Mouse (Mus musculus): ENCODE data around the gene Mrps26. TPM values are rescaled to one million over a fixed set of nuclear protein-coding genes. Genes with fewer than 3 reads are reported as not detected.
"Not testable (repeated sequence)": the region's sequence is repeated elsewhere in the genome, so short reads cannot be mapped to it uniquely, and the experiment has no call there.

Mrps26 gene
- 30.9 and 34.3 TPM in 2 replicates for polyA plus RNA-seq (2015; fragmentation: Nextera tagmentation; extraction: Ambion mirVana)

DNA sequence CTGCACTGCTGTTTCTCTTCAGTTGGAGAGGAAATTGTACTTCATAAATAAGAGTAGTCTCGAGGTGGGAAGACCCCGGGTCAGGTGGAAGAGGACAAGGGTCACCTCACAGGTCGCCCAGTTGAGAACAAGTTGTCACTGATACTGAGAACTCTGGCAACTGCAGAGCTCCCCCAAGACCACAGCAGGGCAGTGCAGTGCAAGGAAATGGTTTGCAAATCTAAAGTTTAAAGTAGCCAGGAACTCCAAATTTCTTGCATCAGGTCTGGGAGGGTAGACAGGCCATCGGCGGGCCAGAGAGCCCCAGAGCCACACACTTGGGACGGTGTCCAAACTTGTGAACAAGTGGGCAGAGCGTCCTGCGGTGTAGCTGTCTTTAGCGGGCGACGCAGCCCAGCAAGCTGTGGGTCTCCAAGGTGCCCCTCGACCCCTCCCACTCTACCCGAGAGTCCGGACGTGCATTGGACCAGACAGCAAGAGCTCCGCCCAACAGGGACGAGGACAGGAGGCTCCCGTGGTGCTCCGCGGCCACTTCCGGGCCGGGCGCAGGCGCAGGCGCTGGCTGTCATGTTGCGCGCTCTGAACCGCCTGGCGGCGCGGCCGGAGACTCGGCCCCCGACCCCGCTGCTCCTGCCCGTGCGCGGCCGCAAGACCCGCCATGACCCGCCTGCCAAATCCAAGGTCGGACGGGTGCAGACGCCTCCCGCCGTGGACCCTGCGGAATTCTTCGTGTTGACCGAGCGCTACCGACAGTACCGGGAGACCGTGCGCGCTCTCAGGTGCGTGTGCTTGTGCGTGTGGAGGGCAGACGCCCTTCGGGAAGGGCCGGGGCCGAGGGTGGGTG, at the start of gene Mrps26:
Gene Mrps26 (plus strand): TSS at position 531 of the 844 bp plus-strand sequence.
- Histone ChIP-seq H3K27me3 (ENCODE audit: control insufficient read depth, insufficient read depth, low read depth, low read length) (no peaks in the 10 kb centered on the region), H3K4me3 (ENCODE audit: low read depth, low read length) (peak within 1 kb of the TSS; percentile 87), H3K4me2 (ENCODE audit: low read depth, low read length) (peak within 1 kb of the TSS; percentile 84), H3K9ac (ENCODE audit: low read depth, low read length) (peak within 1 kb of the TSS; percentile 89), H3K27ac (ENCODE audit: low read length) (peak within 1 kb of the TSS; percentile 61), H3K36me3 (ENCODE audit: control insufficient read depth, insufficient read depth) (0 out of 2 replicates have a peak, but pooled peaks cover 8% of the 10 kb centered on the region), H3K9me3 (replicated peaks; ENCODE audit: control insufficient read depth, low read length) (no peaks in the 10 kb centered on the region), H3K4me1 (ENCODE audit: control insufficient read depth, low read depth, low read length) (peaks cover 16% of the 10 kb centered on the region)
- WGBS (ENCODE audit: insufficient replicate concordance), result 0% methylated on average over 61 of the region's 61 CpGs
- ATAC-seq (ENCODE audit: low read depth), result peak; percentile 99

DNA sequence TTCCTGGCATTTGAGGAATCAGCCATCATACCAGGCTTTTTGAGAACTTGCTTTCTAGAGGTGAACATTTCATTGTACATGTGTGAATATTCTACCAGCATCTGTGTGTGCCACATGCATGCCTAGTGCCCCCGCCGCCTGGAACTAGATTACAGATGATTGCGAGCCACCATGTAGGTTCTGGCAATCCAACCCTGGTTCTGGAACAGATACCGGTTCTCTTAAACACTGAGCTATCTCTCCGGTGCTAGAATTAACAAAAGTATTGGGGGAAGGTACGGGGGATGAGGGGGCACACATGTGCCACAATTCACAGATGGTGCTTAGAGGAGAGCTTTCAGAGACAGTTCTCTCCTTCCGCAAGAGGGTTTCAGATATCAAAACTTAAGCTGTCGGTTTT, 49.6 kb upstream of the Mrps26 start:
- Histone ChIP-seq H3K9ac (ENCODE audit: low read depth, low read length) (no peak overlapping the region), H3K27ac (ENCODE audit: low read length) (no peak overlapping the region), H3K27me3 (ENCODE audit: control insufficient read depth, insufficient read depth, low read depth, low read length) (no peaks in the 10 kb centered on the region), H3K4me2 (ENCODE audit: low read depth, low read length) (no peak overlapping the region), H3K4me1 (ENCODE audit: control insufficient read depth, low read depth, low read length) (no peaks in the 10 kb centered on the region), H3K36me3 (ENCODE audit: control insufficient read depth, insufficient read depth) (peaks cover under 1% of the 10 kb centered on the region), H3K4me3 (ENCODE audit: low read depth, low read length) (no peak overlapping the region), H3K9me3 (replicated peaks; ENCODE audit: control insufficient read depth, low read length) (no peaks in the 10 kb centered on the region)
- ATAC-seq (ENCODE audit: low read depth), result no peak
- whole genome bisulfite sequencing (ENCODE audit: insufficient replicate concordance), result 86% methylated on average over 8 of the region's 8 CpGs

DNA sequence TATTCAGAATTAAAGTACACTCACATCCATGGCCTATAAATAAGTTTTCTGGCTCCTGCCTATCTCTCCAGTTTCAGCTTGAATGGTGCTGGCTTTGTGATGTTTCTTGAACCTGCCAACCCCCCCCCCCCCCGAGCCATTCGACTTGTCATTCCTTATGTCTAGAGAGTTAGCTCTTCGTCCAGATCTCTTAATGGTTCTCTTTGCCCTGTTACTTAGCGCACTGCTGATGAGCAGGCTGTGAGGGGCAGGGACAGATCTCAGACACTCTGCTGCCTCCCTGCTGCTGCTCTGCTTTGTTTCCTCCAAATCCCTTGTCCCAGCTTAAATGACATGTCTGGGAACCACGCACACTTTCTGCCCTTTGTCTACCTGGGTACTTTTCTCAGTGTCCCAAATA, 47.8 kb upstream of the Mrps26 start:
- Histone ChIP-seq H3K9ac (ENCODE audit: low read depth, low read length) (no peak overlapping the region), H3K4me1 (ENCODE audit: control insufficient read depth, low read depth, low read length) (no peaks in the 10 kb centered on the region), H3K9me3 (replicated peaks; ENCODE audit: control insufficient read depth, low read length) (no peaks in the 10 kb centered on the region), H3K4me2 (ENCODE audit: low read depth, low read length) (no peak overlapping the region), H3K27me3 (ENCODE audit: control insufficient read depth, insufficient read depth, low read depth, low read length) (no peaks in the 10 kb centered on the region), H3K4me3 (ENCODE audit: low read depth, low read length) (no peak overlapping the region), H3K27ac (ENCODE audit: low read length) (no peak overlapping the region), H3K36me3 (ENCODE audit: control insufficient read depth, insufficient read depth) (peaks cover 7% of the 10 kb centered on the region)
- ATAC-seq (ENCODE audit: low read depth), result no peak
- WGBS (ENCODE audit: insufficient replicate concordance), result 78% methylated on average over 5 of the region's 5 CpGs

DNA sequence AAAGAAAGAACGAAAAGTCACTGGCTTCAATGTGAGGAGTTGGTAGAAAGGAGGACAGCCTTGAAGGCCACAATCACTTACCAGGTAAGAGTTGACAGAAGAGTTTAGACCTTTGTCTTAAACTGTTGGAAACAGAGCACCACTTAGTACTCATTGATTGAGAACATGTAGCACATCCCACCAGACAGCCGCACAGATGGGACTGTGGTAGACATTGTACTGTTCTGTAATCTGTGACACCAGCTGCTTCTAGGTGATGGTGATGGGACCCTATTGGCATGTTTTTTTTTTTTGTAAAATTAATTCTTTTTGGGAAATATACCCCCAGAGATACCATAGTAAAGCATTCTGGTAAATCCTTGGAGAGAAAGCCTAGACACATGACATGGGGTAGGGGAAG, 41.6 kb upstream of the Mrps26 start:
- no peak overlapping the region for H3K4me2 ChIP-seq (ENCODE audit: low read depth, low read length)
- no peaks in the 10 kb centered on the region for H3K4me1 ChIP-seq (ENCODE audit: control insufficient read depth, low read depth, low read length)
- H3K9ac ChIP-seq (ENCODE audit: low read depth, low read length), result no peak overlapping the region
- 84% methylated on average over 2 of the region's 2 CpGs for WGBS (ENCODE audit: insufficient replicate concordance)
- no peaks in the 10 kb centered on the region for H3K27me3 ChIP-seq (ENCODE audit: control insufficient read depth, insufficient read depth, low read depth, low read length)
- no peak for ATAC-seq (ENCODE audit: low read depth)
- H3K9me3 ChIP-seq (replicated peaks; ENCODE audit: control insufficient read depth, low read length), result no peaks in the 10 kb centered on the region
- H3K27ac ChIP-seq (ENCODE audit: low read length), result no peak overlapping the region
- H3K4me3 ChIP-seq (ENCODE audit: low read depth, low read length), result no peak overlapping the region
- peaks cover 7% of the 10 kb centered on the region; the same call in 1 of the 2 replicates for H3K36me3 ChIP-seq (ENCODE audit: control insufficient read depth, insufficient read depth)

DNA sequence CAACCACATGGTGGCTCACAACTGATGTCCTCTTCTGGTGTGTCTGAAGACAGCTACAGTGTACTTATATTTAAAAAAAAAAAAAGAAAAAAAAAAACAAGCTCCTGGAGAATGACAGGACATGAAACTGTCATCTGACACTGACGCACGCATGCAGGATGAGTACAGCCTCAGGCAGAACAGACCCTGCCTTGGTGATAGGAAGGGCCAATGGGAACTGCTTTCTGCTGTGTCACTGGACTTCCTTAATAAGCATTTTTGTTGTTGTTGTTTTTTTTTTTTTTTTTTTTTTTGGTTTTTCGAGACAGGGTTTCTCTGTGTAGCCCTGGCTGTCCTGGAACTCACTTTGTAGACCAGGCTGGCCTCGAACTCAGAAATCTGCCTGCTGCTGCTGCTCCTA, 38.1 kb upstream of the Mrps26 start:
- H3K27ac ChIP-seq (ENCODE audit: low read length); ATAC-seq (ENCODE audit: low read depth); H3K9ac ChIP-seq (ENCODE audit: low read depth, low read length); H3K4me3 ChIP-seq (ENCODE audit: low read depth, low read length); H3K36me3 ChIP-seq (ENCODE audit: control insufficient read depth, insufficient read depth); H3K27me3 ChIP-seq (ENCODE audit: control insufficient read depth, insufficient read depth, low read depth, low read length); H3K9me3 ChIP-seq (replicated peaks; ENCODE audit: control insufficient read depth, low read length); H3K4me1 ChIP-seq (ENCODE audit: control insufficient read depth, low read depth, low read length); H3K4me2 ChIP-seq (ENCODE audit: low read depth, low read length): not testable (repeated sequence)
- WGBS (ENCODE audit: insufficient replicate concordance), result 78% methylated on average over 3 of the region's 4 CpGs

DNA sequence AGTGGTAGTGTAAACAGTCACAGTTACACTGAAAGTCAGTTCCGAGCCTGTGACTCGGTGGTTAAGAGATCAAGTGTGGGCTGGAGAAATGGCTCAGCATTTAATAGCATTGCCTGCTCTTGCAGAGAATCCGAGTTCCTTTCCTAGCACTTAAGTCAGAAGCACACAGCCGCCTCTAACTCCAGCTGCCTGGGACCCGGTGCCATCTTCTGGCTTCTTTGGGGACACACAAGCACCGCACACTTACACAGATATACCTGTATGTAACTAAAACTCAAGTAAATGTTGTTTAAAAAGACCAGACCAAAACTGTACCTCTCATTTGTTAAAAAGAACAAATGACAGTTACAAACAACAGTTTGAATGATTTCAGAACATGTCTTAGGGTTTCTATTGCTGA, 35.1 kb upstream of the Mrps26 start:
- WGBS (ENCODE audit: insufficient replicate concordance), result 82% methylated on average over 6 of the region's 6 CpGs
- no peaks in the 10 kb centered on the region for H3K27me3 ChIP-seq (ENCODE audit: control insufficient read depth, insufficient read depth, low read depth, low read length)
- no peaks in the 10 kb centered on the region for H3K4me1 ChIP-seq (ENCODE audit: control insufficient read depth, low read depth, low read length)
- no peaks in the 10 kb centered on the region for H3K36me3 ChIP-seq (ENCODE audit: control insufficient read depth, insufficient read depth)
- no peak overlapping the region for H3K4me3 ChIP-seq (ENCODE audit: low read depth, low read length)
- no peaks in the 10 kb centered on the region for H3K9me3 ChIP-seq (replicated peaks; ENCODE audit: control insufficient read depth, low read length)
- H3K27ac ChIP-seq (ENCODE audit: low read length), result no peak overlapping the region
- H3K9ac ChIP-seq (ENCODE audit: low read depth, low read length), result no peak overlapping the region
- no peak for ATAC-seq (ENCODE audit: low read depth)
- H3K4me2 ChIP-seq (ENCODE audit: low read depth, low read length), result no peak overlapping the region

DNA sequence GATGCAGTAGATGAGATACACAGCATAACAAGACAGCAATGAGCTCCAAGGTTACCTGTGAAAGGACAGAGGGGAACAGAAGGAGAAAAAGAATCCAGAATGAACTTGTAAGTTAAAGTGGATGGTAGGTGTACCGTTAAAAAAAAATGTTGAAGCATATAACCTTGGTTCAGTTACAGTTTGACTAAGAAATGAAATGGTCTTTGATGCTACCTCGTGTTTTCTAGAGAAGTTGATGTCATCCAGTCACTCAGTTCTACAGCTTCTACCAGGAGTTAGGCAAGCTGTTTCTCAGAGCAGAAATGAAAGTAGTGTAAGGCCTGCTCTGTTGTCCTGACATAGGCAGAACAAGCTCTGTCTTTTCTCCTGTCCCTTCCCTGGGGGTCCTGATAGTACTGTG, 34.3 kb upstream of the Mrps26 start:
- Histone ChIP-seq H3K4me2 (ENCODE audit: low read depth, low read length) (no peak overlapping the region), H3K27ac (ENCODE audit: low read length) (no peak overlapping the region), H3K4me3 (ENCODE audit: low read depth, low read length) (no peak overlapping the region), H3K4me1 (ENCODE audit: control insufficient read depth, low read depth, low read length) (no peaks in the 10 kb centered on the region), H3K36me3 (ENCODE audit: control insufficient read depth, insufficient read depth) (no peaks in the 10 kb centered on the region), H3K9ac (ENCODE audit: low read depth, low read length) (no peak overlapping the region), H3K27me3 (ENCODE audit: control insufficient read depth, insufficient read depth, low read depth, low read length) (no peaks in the 10 kb centered on the region), H3K9me3 (replicated peaks; ENCODE audit: control insufficient read depth, low read length) (no peaks in the 10 kb centered on the region)
- ATAC-seq (ENCODE audit: low read depth), result no peak
- WGBS (ENCODE audit: insufficient replicate concordance), result 64% methylated on average over 2 of the region's 2 CpGs

DNA sequence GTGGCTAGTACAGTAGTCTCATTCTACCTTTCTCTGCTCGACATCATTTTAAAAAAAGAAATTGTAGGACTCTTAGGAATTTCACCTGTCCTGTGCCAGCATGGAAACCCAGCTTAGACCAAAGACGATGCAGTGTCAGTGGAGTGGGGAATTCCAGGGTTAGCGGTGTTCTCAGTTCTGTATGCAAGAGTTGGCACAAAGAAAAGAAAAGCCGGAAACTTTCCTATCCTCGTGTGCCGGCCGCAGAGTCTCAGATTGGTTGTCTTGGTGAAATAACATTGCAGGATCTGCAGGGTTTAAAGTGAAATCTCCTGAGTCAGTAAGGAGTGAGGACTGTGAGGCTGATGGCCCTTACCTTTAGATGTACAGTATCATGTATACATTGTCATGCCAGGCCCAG, 33.6 kb upstream of the Mrps26 start:
- ATAC-seq (ENCODE audit: low read depth), result no peak
- H3K9ac ChIP-seq (ENCODE audit: low read depth, low read length), result no peak overlapping the region
- no peak overlapping the region for H3K4me2 ChIP-seq (ENCODE audit: low read depth, low read length)
- H3K4me1 ChIP-seq (ENCODE audit: control insufficient read depth, low read depth, low read length), result no peaks in the 10 kb centered on the region
- H3K27me3 ChIP-seq (ENCODE audit: control insufficient read depth, insufficient read depth, low read depth, low read length), result no peaks in the 10 kb centered on the region
- 89% methylated on average over 7 of the region's 7 CpGs for WGBS (ENCODE audit: insufficient replicate concordance)
- no peak overlapping the region for H3K27ac ChIP-seq (ENCODE audit: low read length)
- no peaks in the 10 kb centered on the region for H3K36me3 ChIP-seq (ENCODE audit: control insufficient read depth, insufficient read depth)
- H3K9me3 ChIP-seq (replicated peaks; ENCODE audit: control insufficient read depth, low read length), result no peaks in the 10 kb centered on the region
- no peak overlapping the region for H3K4me3 ChIP-seq (ENCODE audit: low read depth, low read length)

DNA sequence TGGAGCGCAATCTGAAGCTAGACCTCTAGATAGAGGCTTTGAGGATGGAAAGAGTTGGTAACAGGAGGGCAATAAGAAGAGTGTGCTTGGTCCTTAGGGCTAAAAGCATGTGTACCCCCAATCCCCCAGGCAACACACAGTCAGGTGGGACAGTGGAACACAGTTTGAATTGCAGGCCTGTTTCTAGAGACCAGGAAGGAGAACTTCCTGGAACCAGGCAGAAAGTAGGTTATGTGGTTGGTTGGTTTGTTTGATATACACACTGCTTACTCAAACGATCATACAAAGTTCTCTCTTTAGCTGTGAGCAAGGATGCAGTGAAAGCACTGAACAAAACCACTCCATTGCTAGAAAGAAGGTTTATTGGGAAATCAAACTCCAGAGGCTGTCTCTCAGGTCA, 31.3 kb upstream of the Mrps26 start:
- Histone ChIP-seq H3K9me3 (replicated peaks; ENCODE audit: control insufficient read depth, low read length) (no peaks in the 10 kb centered on the region), H3K9ac (ENCODE audit: low read depth, low read length) (no peak overlapping the region), H3K4me1 (ENCODE audit: control insufficient read depth, low read depth, low read length) (no peaks in the 10 kb centered on the region), H3K4me2 (ENCODE audit: low read depth, low read length) (no peak overlapping the region), H3K27me3 (ENCODE audit: control insufficient read depth, insufficient read depth, low read depth, low read length) (no peaks in the 10 kb centered on the region), H3K4me3 (ENCODE audit: low read depth, low read length) (no peak overlapping the region), H3K36me3 (ENCODE audit: control insufficient read depth, insufficient read depth) (no peaks in the 10 kb centered on the region), H3K27ac (ENCODE audit: low read length) (no peak overlapping the region)
- WGBS (ENCODE audit: insufficient replicate concordance), result 51% methylated on average over 2 of the region's 2 CpGs
- no peak for ATAC-seq (ENCODE audit: low read depth)
